Mouse (Mus musculus) forebrain, embryonic 10.5 days (tissue): ENCODE data around the gene Dnm3. TPM values are rescaled to one million over a fixed set of nuclear protein-coding genes. Genes with fewer than 3 reads are reported as not detected.

Experiments used
- DNase-seq: peaks from one replicate; pipeline ENCODE4 v3.0.0-alpha.2; 2017; ENCODE audit warnings: low spot score; ENCODE audit errors: extremely low spot score
- H3K27ac ChIP-seq: fragments of 300-500 bp; sonication (generic); 2 replicates; pipeline ENCODE4 v1.5.1; 2016; ENCODE audit warnings: mild to moderate bottlenecking
- H3K27me3 ChIP-seq: fragments of 300-500 bp; sonication (generic); 2 replicates; pipeline ENCODE4 v1.6.1; 2016; ENCODE audit warnings: mild to moderate bottlenecking; ENCODE audit not compliant: poor library complexity, severe bottlenecking
- H3K36me3 ChIP-seq: fragments of 300-500 bp; sonication (generic); replicated peaks from 2 replicates; pipeline ENCODE4 v1.6.1; 2016; ENCODE audit warnings: mild to moderate bottlenecking, moderate library complexity
- H3K4me1 ChIP-seq: fragments of 300-500 bp; sonication (generic); 2 replicates; pipeline ENCODE4 v1.6.1; 2016
- H3K4me3 ChIP-seq: fragments of 300-500 bp; sonication (generic); 2 replicates; pipeline ENCODE4 v1.5.1; 2016; ENCODE audit warnings: mild to moderate bottlenecking, moderate library complexity
- H3K9me3 ChIP-seq: fragments of 300-500 bp; sonication (generic); 2 replicates; pipeline ENCODE4 v1.6.1; 2016; ENCODE audit warnings: mild to moderate bottlenecking, moderate library complexity
- WGBS: fragments of 180-500 bp; shearing (Covaris S2); methylation state at CpG from one replicate; pipeline ENCODE4 v1.1.7; 2016; 5-methylcytosine and 5-hydroxymethylcytosine counted together
- polyA plus RNA-seq: library from polyadenylated mRNA; unstranded; fragments of >200 nt; fragmentation: Nextera tagmentation; extraction: Ambion mirVana; gene quantifications from 2 replicates; pipeline ENCODE4 v1.2.1, GENCODE M21; 2016

Gene Dnm3
- polyA plus RNA-seq, 1 experiment from 2014 or later: 2.6 TPM

DNA sequence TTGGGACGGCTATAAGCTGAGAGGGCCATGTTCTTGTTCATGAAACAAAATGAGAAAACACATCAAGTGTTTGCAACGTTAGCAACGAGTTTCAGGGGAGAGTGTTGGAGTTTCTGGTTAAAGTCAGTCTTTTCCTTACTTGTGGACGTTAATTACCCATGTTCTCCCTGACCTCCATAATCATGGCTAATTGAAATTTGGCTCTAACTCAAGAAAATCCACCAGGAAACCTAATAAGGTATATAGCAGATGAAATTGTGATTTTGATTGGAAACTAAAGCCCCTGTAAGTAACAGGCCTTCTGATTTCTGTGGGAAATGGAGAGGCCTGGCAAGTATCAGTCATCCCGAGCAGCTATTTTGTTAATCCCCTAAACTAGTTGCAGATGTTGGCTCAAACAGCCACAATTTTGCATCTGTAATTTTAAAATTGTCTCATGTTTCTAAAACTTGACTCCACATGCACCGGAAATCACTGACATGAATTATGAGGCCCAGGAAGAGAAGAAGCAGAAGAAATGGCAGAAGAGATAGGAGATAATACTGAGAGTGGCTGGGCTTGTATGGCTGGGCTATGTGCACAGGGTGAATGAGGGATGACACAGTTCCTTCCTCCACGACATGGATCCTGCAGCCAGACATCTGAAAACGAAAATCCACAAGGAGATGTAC lies 223.7 kb downstream of the Dnm3 start:
- Histone ChIP-seq H3K4me1 (peaks cover 24% of the 10 kb centered on the region), H3K9me3 (no peaks in the 10 kb centered on the region), H3K27me3 (no peaks in the 10 kb centered on the region), H3K4me3 (no peak overlapping the region), H3K36me3 (no peaks in the 10 kb centered on the region), H3K27ac (0 out of 2 replicates have a peak overlapping the region, but pooled peaks have one; percentile 25)
- DNase-seq: no peak
- WGBS: 76% methylated on average over 8 of the region's 8 CpGs

DNA sequence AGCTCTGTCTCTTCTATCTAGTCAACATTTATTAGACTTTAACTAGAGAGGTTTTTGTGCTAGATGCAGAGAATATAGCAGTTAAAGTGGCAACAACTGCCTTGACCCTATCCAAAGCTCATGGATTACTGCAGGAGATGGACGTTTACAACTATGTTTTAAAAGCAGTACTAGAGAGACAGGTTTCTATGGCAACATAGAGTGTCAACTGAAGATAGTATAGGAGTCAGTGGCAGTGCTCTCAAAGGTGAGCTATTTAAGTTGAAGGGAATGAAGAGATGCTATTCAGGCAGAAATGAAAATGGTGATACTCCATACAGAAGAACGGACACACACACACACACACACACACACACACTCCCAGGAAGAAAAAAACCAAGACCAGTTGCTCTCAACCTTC lies 225.0 kb downstream of the Dnm3 start:
- 81% methylated on average over 2 of the region's 2 CpGs for WGBS
- Histone ChIP-seq H3K36me3 (no peaks in the 10 kb centered on the region), H3K9me3 (no peaks in the 10 kb centered on the region), H3K4me3 (no peak overlapping the region), H3K27me3 (no peaks in the 10 kb centered on the region), H3K4me1 (peaks cover 27% of the 10 kb centered on the region), H3K27ac (no peak overlapping the region)
- no peak for DNase-seq

DNA sequence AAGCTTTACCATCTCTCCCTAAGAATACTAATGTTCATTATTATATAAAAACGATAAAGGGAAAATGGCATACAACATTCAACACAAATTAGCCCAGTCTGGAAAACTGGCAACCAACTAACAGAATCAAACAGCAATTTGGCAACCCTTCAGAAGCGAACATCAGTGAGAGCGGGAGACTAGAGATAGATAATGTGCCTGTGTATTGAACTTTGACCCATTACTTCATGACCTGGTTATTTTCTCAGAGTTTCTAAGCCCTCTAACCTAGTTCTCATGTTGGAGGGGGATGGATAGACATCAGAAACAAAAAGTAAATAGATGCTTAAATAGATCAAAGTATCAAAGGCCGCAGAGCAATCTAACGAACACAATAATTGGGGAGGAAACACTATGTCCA lies 230.6 kb downstream of the Dnm3 start:
- Histone ChIP-seq H3K4me3 (no peak overlapping the region), H3K9me3 (no peaks in the 10 kb centered on the region), H3K4me1 (peaks cover 20% of the 10 kb centered on the region), H3K27me3 (no peaks in the 10 kb centered on the region), H3K36me3 (no peaks in the 10 kb centered on the region), H3K27ac (no peak overlapping the region)
- 92% methylated on average over 5 of the region's 5 CpGs for WGBS
- no peak for DNase-seq

DNA sequence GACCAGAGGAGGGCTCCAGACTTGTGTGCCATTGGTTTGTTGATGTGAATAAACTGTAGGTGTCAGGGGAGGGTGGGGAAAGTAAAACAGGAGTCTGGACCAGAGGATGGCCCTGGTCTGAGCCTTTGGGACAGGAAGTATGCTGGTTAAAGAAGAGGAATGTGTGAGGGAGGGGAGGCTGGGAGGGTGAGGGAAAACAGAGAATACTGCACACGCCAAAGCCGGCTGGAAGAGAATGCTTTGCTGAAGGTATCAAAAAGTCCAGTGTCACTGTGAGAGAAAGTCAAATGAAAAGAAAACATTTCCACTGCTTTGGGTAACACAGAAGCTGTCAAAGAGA lies 234.2 kb downstream of the Dnm3 start:
- Histone ChIP-seq H3K4me1 (peaks cover 19% of the 10 kb centered on the region), H3K4me3 (no peak overlapping the region), H3K27me3 (no peaks in the 10 kb centered on the region), H3K9me3 (no peaks in the 10 kb centered on the region), H3K27ac (0 out of 2 replicates have a peak overlapping the region, but pooled peaks have one; percentile 1), H3K36me3 (no peaks in the 10 kb centered on the region)
- no peak for DNase-seq
- WGBS: 60% methylated on average over 2 of the region's 2 CpGs

DNA sequence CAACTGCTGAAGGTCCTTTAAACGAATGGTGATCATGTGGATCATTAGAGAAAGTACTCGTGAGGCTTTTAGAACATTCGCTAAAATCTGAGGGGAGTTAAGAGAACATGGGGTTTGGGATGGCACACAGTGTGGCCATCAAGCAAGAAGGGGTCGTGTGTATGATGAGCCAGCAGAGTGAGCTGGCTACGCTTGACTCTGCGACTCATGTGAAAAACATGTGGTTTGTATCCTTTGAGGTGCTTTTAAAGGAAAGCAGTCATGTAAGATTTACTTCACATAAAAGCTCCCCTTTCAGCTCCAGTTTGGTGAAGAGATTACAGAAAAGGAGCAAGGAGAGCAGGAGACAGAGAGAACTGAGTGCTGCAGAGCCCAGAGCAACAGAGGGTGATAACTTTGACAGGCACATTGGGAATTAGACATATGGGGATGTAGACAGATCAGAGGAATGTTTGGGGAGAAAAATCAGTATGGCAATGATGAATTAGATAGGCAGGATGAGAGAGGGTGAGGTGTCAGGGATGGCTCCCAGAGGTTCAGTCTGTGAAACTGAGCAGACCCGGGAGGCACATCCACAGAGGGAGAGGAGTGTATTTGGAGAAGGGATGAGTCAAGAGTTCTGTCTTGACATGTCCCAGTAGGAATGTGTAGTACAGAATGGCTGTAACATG lies 234.7 kb downstream of the Dnm3 start:
- peaks cover 19% of the 10 kb centered on the region for H3K4me1 ChIP-seq
- 83% methylated on average over 7 of the region's 7 CpGs for WGBS
- H3K36me3 ChIP-seq: no peaks in the 10 kb centered on the region
- no peak overlapping the region for H3K4me3 ChIP-seq
- no peaks in the 10 kb centered on the region for H3K9me3 ChIP-seq
- 0 out of 2 replicates have a peak overlapping the region, but pooled peaks have one; percentile 1 for H3K27ac ChIP-seq
- no peaks in the 10 kb centered on the region for H3K27me3 ChIP-seq
- DNase-seq: no peak

DNA sequence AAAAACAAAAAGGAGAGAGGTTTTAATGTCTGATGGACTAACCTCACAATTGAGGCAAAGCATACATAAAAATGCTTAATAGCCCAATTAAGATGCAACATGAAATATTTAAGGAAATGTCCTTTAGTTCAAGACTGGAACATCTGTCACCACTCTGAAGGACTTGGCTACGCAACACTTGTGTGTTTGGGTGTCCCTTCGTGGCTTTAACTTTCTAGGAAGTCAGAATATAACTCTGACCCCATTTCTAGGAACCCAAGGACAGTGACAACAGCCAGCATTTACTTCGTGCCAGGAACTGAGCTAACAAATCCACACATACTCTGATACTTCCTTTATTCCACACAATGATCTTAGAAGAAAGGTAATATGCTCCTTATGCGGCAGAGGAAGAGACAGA lies 237.1 kb downstream of the Dnm3 start:
- no peaks in the 10 kb centered on the region for H3K36me3 ChIP-seq
- no peaks in the 10 kb centered on the region for H3K27me3 ChIP-seq
- DNase-seq: no peak
- H3K4me1 ChIP-seq: peaks cover 23% of the 10 kb centered on the region
- WGBS: 87% methylated on average over 4 of the region's 4 CpGs
- no peak overlapping the region for H3K27ac ChIP-seq
- no peaks in the 10 kb centered on the region for H3K9me3 ChIP-seq
- no peak overlapping the region for H3K4me3 ChIP-seq

DNA sequence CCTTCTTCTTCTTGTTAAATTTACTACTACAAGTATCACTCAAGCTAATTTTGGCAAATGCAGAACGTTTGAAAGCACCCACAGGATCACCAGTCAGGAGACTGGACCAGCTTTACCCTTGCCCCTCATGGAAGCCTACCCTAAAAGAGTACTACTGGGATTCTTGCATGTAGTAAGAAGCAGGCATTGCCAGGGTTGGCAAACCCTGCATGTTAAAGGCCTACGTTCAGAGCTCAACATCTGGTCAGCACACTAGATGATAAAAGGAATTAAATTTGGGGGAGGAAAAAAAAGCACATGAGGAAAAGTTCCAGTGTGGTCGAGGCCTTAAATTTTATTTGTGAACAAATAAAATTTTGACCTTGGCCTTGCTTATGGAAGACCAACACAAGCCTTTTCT lies 239.2 kb downstream of the Dnm3 start:
- H3K4me3 ChIP-seq: no peak overlapping the region
- 74% methylated on average over 3 of the region's 3 CpGs for WGBS
- no peaks in the 10 kb centered on the region for H3K9me3 ChIP-seq
- peaks cover 16% of the 10 kb centered on the region for H3K4me1 ChIP-seq
- H3K27me3 ChIP-seq: no peaks in the 10 kb centered on the region
- H3K36me3 ChIP-seq: no peaks in the 10 kb centered on the region
- no peak overlapping the region for H3K27ac ChIP-seq
- DNase-seq: no peak

DNA sequence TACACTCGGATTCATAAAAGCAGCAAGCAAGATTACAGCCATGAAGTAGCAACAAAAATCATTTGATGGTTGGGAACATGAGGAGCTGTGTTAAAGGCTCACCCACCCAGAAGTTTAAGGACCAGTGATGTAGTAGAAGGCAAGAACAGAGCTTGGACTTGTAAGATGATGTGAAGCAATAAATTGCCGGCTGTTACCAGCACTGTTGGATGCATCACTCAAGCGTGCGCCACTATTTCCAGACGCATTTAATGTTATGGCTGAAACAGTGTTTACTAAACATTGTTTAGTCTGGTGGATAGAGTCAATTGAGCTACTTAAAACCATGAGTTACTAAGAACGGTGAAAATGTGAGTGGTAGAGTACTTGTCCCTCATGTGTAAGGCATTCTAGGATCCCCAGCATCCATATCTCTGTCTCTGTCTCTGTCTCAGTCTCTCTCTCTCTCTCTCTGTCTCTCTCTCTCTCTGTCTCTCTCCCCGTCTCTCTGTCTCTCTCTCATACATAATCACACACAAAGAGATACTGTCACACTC lies 241.1 kb downstream of the Dnm3 start:
- no peak overlapping the region for H3K27ac ChIP-seq
- no peaks in the 10 kb centered on the region for H3K9me3 ChIP-seq
- H3K4me1 ChIP-seq: peaks cover 10% of the 10 kb centered on the region
- no peaks in the 10 kb centered on the region for H3K27me3 ChIP-seq
- H3K4me3 ChIP-seq: no peak overlapping the region
- no peak for DNase-seq
- no peaks in the 10 kb centered on the region for H3K36me3 ChIP-seq
- WGBS: 93% methylated on average over 7 of the region's 7 CpGs

DNA sequence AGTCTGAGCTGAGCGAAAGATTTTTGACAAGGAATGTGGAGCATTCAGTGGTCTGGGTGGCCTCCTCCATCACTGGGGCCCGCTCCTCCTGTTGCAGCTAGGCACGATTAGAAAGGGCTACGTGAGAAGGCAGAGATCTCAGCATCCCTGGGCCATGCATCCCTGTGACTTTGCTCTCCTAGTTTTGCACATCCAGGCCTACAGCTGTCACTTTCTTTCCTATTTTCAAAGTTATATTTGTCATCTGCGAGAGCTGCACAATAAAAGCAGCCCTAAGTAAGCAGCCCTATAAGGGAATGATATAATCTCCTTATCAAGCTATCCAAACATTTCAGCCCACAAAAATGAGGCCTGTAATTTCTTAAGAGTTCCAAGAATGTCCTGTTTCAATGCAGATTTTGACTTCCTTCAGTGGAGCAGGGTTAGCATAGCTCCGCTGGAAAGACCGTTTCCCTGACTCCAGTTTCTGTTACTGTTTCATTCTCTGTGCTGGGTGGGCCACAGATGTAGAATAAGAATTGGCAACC lies 252.2 kb downstream of the Dnm3 start:
- WGBS: 82% methylated on average over 7 of the region's 7 CpGs
- Histone ChIP-seq H3K36me3 (no peaks in the 10 kb centered on the region), H3K27me3 (no peaks in the 10 kb centered on the region), H3K4me3 (no peak overlapping the region), H3K4me1 (peaks cover 6% of the 10 kb centered on the region; the same call in 1 of the 2 replicates), H3K27ac (no peak overlapping the region), H3K9me3 (no peaks in the 10 kb centered on the region)
- no peak for DNase-seq

DNA sequence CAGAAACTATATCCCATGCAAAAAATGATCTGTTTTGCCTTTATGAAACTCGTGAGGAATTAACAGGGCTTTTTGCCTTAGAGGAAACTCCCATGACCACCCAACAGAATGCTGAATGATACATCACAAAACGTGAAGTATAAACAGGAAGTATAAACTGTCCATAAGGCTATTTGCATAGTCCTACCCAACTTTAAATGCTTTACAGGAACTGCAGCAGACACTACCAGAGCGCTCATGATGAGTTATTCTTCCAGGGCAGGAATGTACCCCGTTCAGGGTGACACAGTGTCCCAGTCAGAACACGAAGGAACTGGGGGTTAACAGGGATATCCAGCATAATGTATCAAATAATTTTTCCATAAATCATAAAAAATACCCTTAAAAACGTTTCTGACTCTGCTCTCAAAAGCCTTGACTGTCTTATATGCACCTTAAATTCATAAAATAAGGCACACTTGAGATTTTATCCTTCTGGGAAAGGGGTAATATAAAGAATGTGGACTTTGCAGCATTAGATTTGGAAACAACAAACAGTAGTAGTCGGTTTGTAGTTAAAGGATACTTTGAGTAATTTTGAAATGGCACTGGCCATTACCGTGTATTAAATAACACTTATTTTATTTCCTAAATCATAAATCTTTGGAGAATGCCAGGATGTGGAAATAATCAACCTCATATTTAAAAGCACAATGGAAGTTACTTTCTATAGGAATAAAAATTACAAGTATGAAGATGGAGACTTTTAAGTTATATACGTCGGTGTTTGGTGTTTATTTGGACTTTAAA lies 252.8 kb downstream of the Dnm3 start:
- Histone ChIP-seq H3K9me3 (no peaks in the 10 kb centered on the region), H3K4me3 (no peak overlapping the region), H3K36me3 (no peaks in the 10 kb centered on the region), H3K4me1 (peaks cover 6% of the 10 kb centered on the region; the same call in 1 of the 2 replicates), H3K27ac (no peak overlapping the region), H3K27me3 (no peaks in the 10 kb centered on the region)
- 80% methylated on average over 10 of the region's 10 CpGs for WGBS
- no peak for DNase-seq

DNA sequence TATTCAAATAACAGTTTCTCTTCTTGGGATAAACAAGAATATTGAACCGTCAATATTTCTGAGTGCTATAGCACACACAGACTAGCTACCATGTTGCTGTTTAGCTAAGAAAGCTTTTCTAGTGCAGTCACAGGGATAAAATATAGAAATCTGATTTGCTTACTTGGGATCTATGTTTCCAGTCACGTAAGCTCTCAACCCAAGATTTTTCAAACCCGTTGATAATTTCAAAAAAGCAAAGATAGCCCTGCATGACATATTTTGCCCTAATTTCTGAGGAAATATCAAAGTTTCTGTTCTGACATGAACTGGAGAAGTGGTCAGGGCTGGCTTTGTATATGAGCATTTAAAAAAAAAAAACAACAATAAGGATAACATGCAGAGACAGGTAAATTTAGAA lies 253.8 kb downstream of the Dnm3 start:
- no peaks in the 10 kb centered on the region for H3K27me3 ChIP-seq
- peaks cover 6% of the 10 kb centered on the region; the same call in 1 of the 2 replicates for H3K4me1 ChIP-seq
- 94% methylated on average over 3 of the region's 3 CpGs for WGBS
- H3K27ac ChIP-seq: no peak overlapping the region
- H3K9me3 ChIP-seq: no peaks in the 10 kb centered on the region
- H3K36me3 ChIP-seq: no peaks in the 10 kb centered on the region
- DNase-seq: no peak
- no peak overlapping the region for H3K4me3 ChIP-seq

DNA sequence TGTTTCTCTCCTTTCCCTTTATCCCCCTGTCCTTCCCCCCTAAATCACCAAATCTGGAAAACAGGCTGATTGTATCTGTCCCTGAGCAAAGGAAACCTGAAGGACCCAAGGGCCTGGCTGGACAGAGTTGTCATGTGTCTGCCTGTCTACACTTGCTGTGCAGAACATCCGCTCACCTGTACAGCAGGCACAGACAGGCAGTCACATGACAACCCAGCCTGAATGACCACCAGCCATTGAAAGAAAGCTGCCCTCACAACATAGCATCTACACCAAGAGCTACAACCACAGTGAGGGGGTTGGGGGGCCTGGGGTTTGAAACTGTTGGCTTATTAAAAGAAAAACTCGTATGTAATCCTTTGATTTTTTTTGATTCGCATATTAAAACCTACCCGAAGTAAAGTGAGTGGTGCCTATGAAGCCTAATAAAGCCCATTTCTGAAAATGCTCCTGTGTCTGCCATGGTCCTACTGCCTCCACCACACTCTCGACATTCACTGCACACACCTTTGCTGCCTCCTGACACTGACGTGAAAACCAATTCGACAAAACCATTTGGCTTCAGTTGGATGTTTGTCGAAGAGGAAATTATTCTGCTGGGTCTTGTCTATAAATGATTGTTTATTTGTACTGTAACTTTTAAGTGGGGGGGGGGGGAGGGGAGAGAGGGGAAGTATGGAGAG lies 254.4 kb downstream of the Dnm3 start:
- no peak overlapping the region for H3K4me3 ChIP-seq

More for the DNA sequence above, 254.4 kb downstream of the Dnm3 start:
- Histone ChIP-seq H3K36me3 (no peaks in the 10 kb centered on the region), H3K27me3 (no peaks in the 10 kb centered on the region), H3K27ac (no peak overlapping the region), H3K9me3 (no peaks in the 10 kb centered on the region), H3K4me1 (peaks cover 6% of the 10 kb centered on the region; the same call in 1 of the 2 replicates)
- DNase-seq: no peak
- WGBS: 88% methylated on average over 8 of the region's 8 CpGs
